Mouse (Mus musculus) cerebellum, postnatal 36 days (tissue): ENCODE data around the gene Cdh23.

Experiments used
- DNase-seq, 2 experiments: peaks; one replicate each; pipeline ENCODE4 v3.0.0; 2021 to 2022; ENCODE audit warnings: mixed read lengths in 2 of 2

The Cdh23 gene

GRCm38 (mm10) chr10:60706268-60706667 is 10.0 kb upstream of the Cdh23 start:
- DNase-seq, result no peak

- no peak for DNase-seq
These were observed 8.8 kb upstream of the Cdh23 start for GRCm38 (mm10) chr10:60705134-60705533.

GRCm38 (mm10) chr10:60697775-60698174 is 1.5 kb upstream of the Cdh23 start:
- no peak for DNase-seq

GRCm38 (mm10) chr10:60696975-60697374 is 685 bp upstream of the Cdh23 start:
- peak; percentile 55 to 57 for DNase-seq

GRCm38 (mm10) chr10:60691671-60692390 is 4.5 kb downstream of the Cdh23 start:
- no peak for DNase-seq

GRCm38 (mm10) chr10:60690960-60691359 is 5.3 kb downstream of the Cdh23 start:
- no peak for DNase-seq

GRCm38 (mm10) chr10:60689396-60689795 is 6.9 kb downstream of the Cdh23 start:
- no peak for DNase-seq

GRCm38 (mm10) chr10:60687011-60687776 is 9.1 kb downstream of the Cdh23 start:
- peak; percentile 54 to 66 for DNase-seq

GRCm38 (mm10) chr10:60686641-60686975 is 9.7 kb downstream of the Cdh23 start:
- peak in 1 of 2 experiments; percentile 9 for DNase-seq

- no peak for DNase-seq
These were observed 10.3 kb downstream of the Cdh23 start for GRCm38 (mm10) chr10:60685764-60686640.

GRCm38 (mm10) chr10:60678926-60679325 is 17.4 kb downstream of the Cdh23 start:
- no peak for DNase-seq

GRCm38 (mm10) chr10:60677319-60677718 is 19.0 kb downstream of the Cdh23 start:
- DNase-seq, result no peak

GRCm38 (mm10) chr10:60670166-60670565 is 26.1 kb downstream of the Cdh23 start:
- no peak for DNase-seq

GRCm38 (mm10) chr10:60668591-60668990 is 27.7 kb downstream of the Cdh23 start:
- no peak for DNase-seq

GRCm38 (mm10) chr10:60660986-60661385 is 35.3 kb downstream of the Cdh23 start:
- no peak for DNase-seq

GRCm38 (mm10) chr10:60659450-60660020 is 36.8 kb downstream of the Cdh23 start:
- DNase-seq, result no peak

- DNase-seq, result no peak
These were observed 38.1 kb downstream of the Cdh23 start for GRCm38 (mm10) chr10:60658176-60658575.

- no peak for DNase-seq
These were observed 42.6 kb downstream of the Cdh23 start for GRCm38 (mm10) chr10:60653675-60654074.

GRCm38 (mm10) chr10:60653106-60653505 is 43.2 kb downstream of the Cdh23 start:
- DNase-seq, result no peak

GRCm38 (mm10) chr10:60644079-60644641 is 52.1 kb downstream of the Cdh23 start:
- DNase-seq, result no peak

- DNase-seq, result peak in 1 of 2 experiments; percentile 10
These were observed 57.0 kb downstream of the Cdh23 start for GRCm38 (mm10) chr10:60639291-60639690.

- no peak for DNase-seq
These were observed 60.6 kb downstream of the Cdh23 start for GRCm38 (mm10) chr10:60635568-60636295.
